Mouse (Mus musculus) brain, embryonic 14.5 days (tissue): ENCODE data around the gene Kcnh2. TPM values are rescaled to one million over a fixed set of nuclear protein-coding genes. Genes with fewer than 3 reads are reported as not detected.

Experiments used
- DNase-seq: peaks from one replicate; pipeline ENCODE4 v3.0.0-alpha.2; 2011; ENCODE audit warnings: low read depth
- CTCF ChIP-seq: fragments of 200-500 bp; IDR thresholded peaks from 2 replicates; pipeline ENCODE4 v1.5.1; 2012; ENCODE audit warnings: inconsistent platforms, mild to moderate bottlenecking, moderate library complexity, borderline replicate concordance; ENCODE audit not compliant: insufficient read depth, insufficient read length; ENCODE audit errors: extremely low read depth
- POLR2A ChIP-seq: fragments of 200-500 bp; IDR thresholded peaks from 2 replicates; pipeline ENCODE4 v1.6.1; 2012; ENCODE audit warnings: mild to moderate bottlenecking, inconsistent platforms, borderline replicate concordance; ENCODE audit not compliant: poor library complexity, insufficient read depth, insufficient read length, severe bottlenecking; ENCODE audit errors: extremely low read depth
- polyA plus RNA-seq: library from polyadenylated mRNA; depleted of rRNA; stranded (reverse); fragments of >200 nt; gene quantifications from 2 replicates; pipeline ENCODE4 v1.2.3, GENCODE M21; 2012

Kcnh2 gene
- polyA plus RNA-seq, 1 experiment: 61.1 TPM

DNA sequence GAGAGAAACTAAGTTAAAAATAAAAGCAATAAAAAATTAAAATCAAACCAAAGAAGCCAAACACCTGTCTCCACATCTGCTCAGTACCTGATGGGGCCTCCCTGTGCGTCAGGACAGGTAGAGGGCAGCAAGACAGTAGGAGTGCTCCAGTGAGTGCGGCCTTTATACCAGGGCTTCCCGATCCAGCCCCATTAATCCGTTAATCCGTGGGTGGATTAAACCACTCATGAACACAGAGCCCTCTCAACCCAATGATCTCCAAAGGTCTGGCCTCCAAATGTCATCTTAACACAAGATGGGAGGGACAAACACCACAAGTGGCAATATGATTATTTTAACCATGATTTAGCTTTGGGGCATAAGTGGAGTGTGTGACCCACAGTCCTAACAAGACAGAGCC is 22.4 kb upstream of the Kcnh2 start:
- DNase-seq: no peak
- no peak for TF ChIP-seq POLR2A
- no peak for TF ChIP-seq CTCF

DNA sequence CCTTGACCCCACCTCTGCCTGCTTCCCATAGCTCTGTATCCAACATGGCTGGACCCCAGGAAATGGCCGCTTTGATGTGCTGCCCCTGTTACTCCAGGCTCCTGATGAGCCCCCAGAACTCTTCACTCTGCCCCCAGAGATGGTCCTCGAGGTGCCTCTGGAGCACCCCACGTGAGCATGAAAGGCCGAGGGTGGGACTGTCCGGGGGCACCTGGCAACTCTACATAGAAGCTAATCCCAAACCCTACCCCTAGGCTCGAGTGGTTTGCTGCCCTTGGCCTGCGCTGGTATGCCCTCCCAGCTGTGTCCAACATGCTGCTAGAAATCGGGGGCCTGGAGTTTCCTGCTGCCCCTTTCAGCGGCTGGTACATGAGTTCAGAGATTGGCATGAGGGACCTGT is 18.4 kb upstream of the Kcnh2 start:
- DNase-seq: no peak

GRCm38 (mm10) chr5:24366426-24366825 is 15.0 kb upstream of the Kcnh2 start:
- no peak for DNase-seq
- TF ChIP-seq CTCF (no peak), POLR2A (no peak)

More for the DNA sequence above, 18.4 kb upstream of the Kcnh2 start:
- no peak for TF ChIP-seq POLR2A
- TF ChIP-seq CTCF: no peak

DNA sequence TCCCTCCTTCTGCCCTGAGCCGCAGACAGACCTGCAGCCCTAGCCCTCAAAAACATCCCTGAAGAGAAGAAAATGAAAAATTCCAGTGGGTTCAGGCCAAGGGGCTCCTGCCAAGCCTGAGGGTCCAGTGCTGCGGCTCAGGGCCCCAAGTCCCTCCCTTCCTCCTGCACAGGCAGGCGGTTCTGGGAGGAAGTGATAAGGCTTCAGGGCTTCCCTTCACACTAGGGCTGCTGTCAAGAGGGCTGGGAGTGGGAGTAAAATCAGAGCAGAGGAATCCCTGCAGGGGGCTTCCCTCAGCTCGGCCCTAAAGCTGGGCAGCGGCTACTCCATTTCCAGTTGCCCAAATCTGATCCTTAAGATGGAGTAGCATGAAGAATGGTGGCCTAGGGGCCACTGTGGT is 14.1 kb upstream of the Kcnh2 start:
- no peak for DNase-seq
- no peak for TF ChIP-seq CTCF
- no peak for TF ChIP-seq POLR2A

GRCm38 (mm10) chr5:24364963-24365362 is 13.6 kb upstream of the Kcnh2 start:
- no peak for DNase-seq
- TF ChIP-seq POLR2A: no peak
- TF ChIP-seq CTCF: no peak

DNA sequence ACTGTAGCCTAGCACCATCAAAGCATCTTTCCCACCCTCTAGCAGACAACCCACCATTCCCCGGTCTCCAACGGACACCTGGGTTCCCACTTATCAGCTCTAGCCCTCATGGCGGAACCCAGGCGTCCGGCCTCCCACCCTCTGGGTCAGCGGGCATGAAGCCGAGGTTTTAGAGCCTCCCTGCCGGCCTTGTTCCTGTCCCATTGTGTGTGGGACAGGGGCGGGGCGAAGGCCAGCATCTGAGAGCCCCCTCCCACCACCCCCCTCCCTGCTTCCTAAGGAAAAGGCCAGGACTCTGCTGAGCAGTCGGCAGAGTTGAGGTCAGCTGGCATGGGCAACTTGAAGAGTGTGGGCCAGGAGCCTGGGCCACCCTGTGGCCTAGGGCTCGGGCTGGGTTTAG is 13.1 kb upstream of the Kcnh2 start, which contains the start of gene Nos3:
TSS of gene Nos3 (plus strand) at position 303 of the 400 bp plus-strand sequence.
- TF ChIP-seq POLR2A (no peak), CTCF (no peak)

DNA sequence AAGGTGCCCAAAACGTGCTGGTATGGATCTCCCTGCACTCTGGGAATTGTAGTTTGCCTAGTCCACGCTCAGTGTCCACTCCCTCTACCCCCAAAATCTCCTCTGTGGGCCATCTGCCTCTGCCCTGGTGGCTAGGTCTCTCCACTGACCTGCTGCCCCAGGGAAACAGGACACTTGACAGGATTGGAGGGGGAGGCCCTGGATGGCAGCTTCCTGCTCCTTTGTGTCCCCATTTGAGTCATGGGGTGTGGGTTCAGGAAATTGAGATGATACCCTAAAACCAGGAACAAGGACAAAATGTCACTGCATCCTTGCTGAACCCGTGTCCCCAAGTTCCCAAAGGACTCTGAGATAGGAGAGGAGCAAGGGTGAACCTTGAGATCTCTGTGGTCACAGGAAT is 12.7 kb upstream of the Kcnh2 start:
- DNase-seq: no peak
- TF ChIP-seq CTCF (no peak), POLR2A (no peak)

More for the DNA sequence above, 13.1 kb upstream of the Kcnh2 start, which contains the start of gene Nos3:
- DNase-seq: no peak

GRCm38 (mm10) chr5:24363467-24363866 is 12.1 kb upstream of the Kcnh2 start:
- TF ChIP-seq CTCF: no peak
- TF ChIP-seq POLR2A: no peak
- DNase-seq: no peak

GRCm38 (mm10) chr5:24360792-24361454 is 9.5 kb upstream of the Kcnh2 start:
- DNase-seq: peak; percentile 92
- TF ChIP-seq POLR2A: no peak
- TF ChIP-seq CTCF: peak; percentile 97

DNA sequence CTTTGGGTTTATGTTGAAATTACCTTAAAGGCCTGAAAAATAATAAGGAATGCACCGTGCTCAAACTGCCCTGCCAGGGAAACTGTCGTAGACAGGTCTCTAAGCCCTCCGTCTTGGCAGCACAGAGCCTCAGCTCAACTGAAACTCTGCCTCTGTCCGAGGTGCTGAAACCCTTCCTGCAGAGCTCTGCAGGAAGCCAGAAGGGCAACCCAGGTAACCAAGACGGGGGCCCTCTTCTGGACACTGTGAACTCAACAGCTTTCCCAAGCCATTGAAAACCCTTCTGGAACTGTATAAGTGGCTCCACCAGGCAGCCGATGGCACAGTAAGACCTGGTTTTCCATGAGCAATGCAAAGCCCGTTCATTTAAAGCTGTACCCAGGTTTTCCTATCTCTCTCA is 6.1 kb upstream of the Kcnh2 start:
- peak; percentile 83 for DNase-seq
- TF ChIP-seq CTCF (peak; percentile 44; the same call in 1 of the 2 replicates), POLR2A (no peak)

DNA sequence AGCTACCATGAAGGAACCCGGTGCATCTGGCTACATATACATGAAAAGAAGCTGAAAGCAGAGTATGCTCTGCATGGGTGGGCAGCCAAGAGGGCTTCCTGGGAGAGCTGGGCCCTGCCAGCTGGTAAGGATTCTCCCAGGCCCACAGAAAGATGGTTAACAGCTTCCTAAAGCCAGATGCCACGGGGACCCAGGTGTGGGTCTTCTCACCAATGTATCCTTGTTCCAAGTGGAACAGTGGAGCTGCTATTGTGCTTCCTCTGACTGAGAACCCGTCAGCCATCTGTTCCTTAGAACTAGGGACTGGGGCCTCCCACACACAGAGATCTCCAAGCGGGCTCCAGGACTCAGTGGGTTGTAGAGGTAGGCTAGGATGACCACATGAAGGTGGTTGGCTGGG is 5.4 kb upstream of the Kcnh2 start:
- peak; percentile 47 for DNase-seq
- no peak for TF ChIP-seq POLR2A
- no peak for TF ChIP-seq CTCF

DNA sequence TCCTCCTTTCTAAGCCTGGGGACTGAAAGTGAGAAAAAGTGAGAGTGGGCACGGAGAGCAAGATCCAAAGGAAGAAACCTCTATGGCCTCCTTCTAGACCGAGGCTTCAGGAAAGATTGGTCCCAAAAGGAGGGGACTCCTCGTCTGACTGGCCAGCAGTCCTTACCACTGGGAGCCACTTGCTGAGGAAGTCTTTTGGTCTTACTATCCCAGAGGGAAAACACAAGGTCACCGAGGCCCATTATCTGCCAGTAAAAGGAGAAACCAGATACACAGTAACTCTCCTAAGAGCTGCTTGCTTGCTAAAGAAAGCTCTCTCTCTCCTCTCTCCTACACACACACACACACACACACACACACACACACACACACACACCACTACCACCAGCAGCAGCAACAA is 1.9 kb upstream of the Kcnh2 start:
- TF ChIP-seq CTCF (no peak), POLR2A (no peak)

More for the DNA sequence above, 1.9 kb upstream of the Kcnh2 start:
- no peak for DNase-seq
